Mouse (Mus musculus) heart, postnatal 36 days (tissue): ENCODE results near the gene Capn15. TPM values are rescaled to one million over a fixed set of nuclear protein-coding genes. Genes with fewer than 3 reads are reported as not detected.
A peak's percentile ranks its signal among the peaks of the same experiment; 100 is the strongest.

Experiments
- DNase-seq, 2 experiments: peaks; one replicate each; pipeline ENCODE4 v3.0.0; 2021 to 2022
- intact Hi-C: fragments of 180-260 bp; cut with DNase I; formaldehyde crosslinking; loops from one replicate; pipeline ENCODE4 v1.15.1; 2025
- total RNA-seq, 2 experiments: library from RNA; stranded (reverse); gene quantifications; 2 replicates each; pipeline ENCODE4 v1.2.3; 2021

Gene Capn15
- total RNA-seq, 2 experiments from 2014 or later, result 7.2 TPM

GRCm38 (mm10) chr17:26003864-26004263 is 18.3 kb upstream of the Capn15 start:
- intact Hi-C loops, result no loop called here
- no peak for DNase-seq

- intact Hi-C loops, result no loop called here
- no peak for DNase-seq
Observed at GRCm38 (mm10) chr17:25998425-25998824, 12.8 kb upstream of the Capn15 start.

GRCm38 (mm10) chr17:25993489-25993888 is 7.9 kb upstream of the Capn15 start:
- intact Hi-C loops, result no loop called here
- DNase-seq, result no peak

- DNase-seq, result no peak
- intact Hi-C loops, result no loop called here
Observed at GRCm38 (mm10) chr17:25992274-25992673, 6.7 kb upstream of the Capn15 start.

GRCm38 (mm10) chr17:25990331-25990730 is 4.7 kb upstream of the Capn15 start:
- no peak for DNase-seq
- intact Hi-C loops, result no loop called here

- DNase-seq, result no peak
- intact Hi-C loops, result loop anchor here (2.0 to 5.0 kb wide), 2 partner anchors 42 to 90 kb away; partner anchors contain the start of genes Nhlrc4 and Pigq
Observed at GRCm38 (mm10) chr17:25984556-25985305, 865 bp downstream of the Capn15 start.

GRCm38 (mm10) chr17:25984066-25984465 is 1.5 kb downstream of the Capn15 start:
- DNase-seq, result no peak
- intact Hi-C loops, result loop anchor here (2.0 to 5.0 kb wide), 2 partner anchors 42 to 89 kb away; partner anchors contain the start of genes Nhlrc4 and Pigq

GRCm38 (mm10) chr17:25982913-25983312 is 2.7 kb downstream of the Capn15 start:
- intact Hi-C loops, result loop anchor here (5.0 kb wide), 1 partner anchor 41 kb away; the partner anchor contains the start of genes Nhlrc4 and Pigq

GRCm38 (mm10) chr17:25980854-25981253 is 4.7 kb downstream of the Capn15 start:
- intact Hi-C loops, result loop anchor here (5.0 kb wide), 1 partner anchor 39 kb away; the partner anchor contains the start of genes Nhlrc4 and Pigq
- peak; percentile 39 to 44 for DNase-seq

More at GRCm38 (mm10) chr17:25982913-25983312, 2.7 kb downstream of the Capn15 start:
- no peak for DNase-seq

- intact Hi-C loops, result loop anchor here (5.0 kb wide), 1 partner anchor 38 kb away; the partner anchor contains the start of genes Nhlrc4 and Pigq
- DNase-seq, result no peak
Observed at GRCm38 (mm10) chr17:25979829-25980738, 5.5 kb downstream of the Capn15 start.

- intact Hi-C loops, result no loop called here
- no peak for DNase-seq
Observed at GRCm38 (mm10) chr17:25970954-25971707, 14.5 kb downstream of the Capn15 start.

- DNase-seq, result no peak
- intact Hi-C loops, result no loop called here
Observed at GRCm38 (mm10) chr17:25970448-25970847, 15.1 kb downstream of the Capn15 start.

GRCm38 (mm10) chr17:25968176-25968575 is 17.4 kb downstream of the Capn15 start:
- no peak for DNase-seq
- intact Hi-C loops, result no loop called here

- intact Hi-C loops, result no loop called here
- no peak for DNase-seq
Observed at GRCm38 (mm10) chr17:25967652-25968051, 17.9 kb downstream of the Capn15 start.

- DNase-seq, result no peak
Observed at GRCm38 (mm10) chr17:25964271-25964670, 21.3 kb downstream of the Capn15 start.

GRCm38 (mm10) chr17:25962413-25962905 is 23.1 kb downstream of the Capn15 start:
- intact Hi-C loops, result no loop called here
- DNase-seq, result no peak

More at GRCm38 (mm10) chr17:25964271-25964670, 21.3 kb downstream of the Capn15 start:
- intact Hi-C loops, result no loop called here

GRCm38 (mm10) chr17:25961566-25961965 is 24.0 kb downstream of the Capn15 start:
- intact Hi-C loops, result no loop called here
- no peak for DNase-seq

- no peak for DNase-seq
- intact Hi-C loops, result no loop called here
Observed at GRCm38 (mm10) chr17:25959630-25960467, 25.7 kb downstream of the Capn15 start.
